Mouse (Mus musculus) left cerebral cortex, adult 18-20 months (tissue): ENCODE measurements at regions not wholly inside any gene's neighbourhood (a gene's known extent, or its start where the extent isn't known, plus 50 kb on each side); places are given as distances from the start of the nearest gene placed in this dataset.

Experiments
- DNase-seq, 2 experiments: peaks; one replicate each; pipeline ENCODE4 v3.0.0; 2021 to 2022; ENCODE audit warnings: low spot score in 2 of 2, mixed read lengths in 1 of 2

- no peak for DNase-seq
Measured at GRCm38 (mm10) chr16:85743022-85743421, 59.9 kb downstream of the Adamts1 start.

GRCm38 (mm10) chr16:85738606-85739195 lies 64.2 kb downstream of the Adamts1 start:
- no peak for DNase-seq

- no peak for DNase-seq
Measured at GRCm38 (mm10) chr16:85728026-85728425, 74.9 kb downstream of the Adamts1 start.

- DNase-seq: no peak
Measured at GRCm38 (mm10) chr16:85721968-85722367, 80.9 kb downstream of the Adamts1 start.

- DNase-seq: no peak
Measured at GRCm38 (mm10) chr16:85712291-85712690, 90.6 kb downstream of the Adamts1 start.

GRCm38 (mm10) chr16:85704254-85705020 lies 98.5 kb downstream of the Adamts1 start:
- DNase-seq: no peak

- DNase-seq: no peak
Measured at GRCm38 (mm10) chr16:85702889-85703480, 99.9 kb downstream of the Adamts1 start.

- no peak for DNase-seq
Measured at GRCm38 (mm10) chr16:85699329-85699728, 103.6 kb downstream of the Adamts1 start.

GRCm38 (mm10) chr16:85682721-85683120 lies 120.2 kb downstream of the Adamts1 start:
- DNase-seq: no peak

GRCm38 (mm10) chr16:85680351-85680750 lies 122.6 kb downstream of the Adamts1 start:
- no peak for DNase-seq

- DNase-seq: no peak
Measured at GRCm38 (mm10) chr16:85678781-85679180, 124.1 kb downstream of the Adamts1 start.

- DNase-seq: no peak
Measured at GRCm38 (mm10) chr16:85678228-85678627, 124.7 kb downstream of the Adamts1 start.

GRCm38 (mm10) chr16:85677027-85677426 lies 123.8 kb upstream of the Cyyr1 start:
- DNase-seq: peak; percentile 19 to 27

- DNase-seq: no peak
Measured at GRCm38 (mm10) chr16:85668767-85669166, 115.6 kb upstream of the Cyyr1 start.

GRCm38 (mm10) chr16:85667790-85668189 lies 114.6 kb upstream of the Cyyr1 start:
- DNase-seq: no peak

- DNase-seq: no peak
Measured at GRCm38 (mm10) chr16:85649516-85649915, 96.3 kb upstream of the Cyyr1 start.

GRCm38 (mm10) chr16:85640992-85641391 lies 87.8 kb upstream of the Cyyr1 start:
- DNase-seq: no peak

GRCm38 (mm10) chr16:85637079-85637478 lies 83.9 kb upstream of the Cyyr1 start:
- DNase-seq: no peak

- DNase-seq: no peak
Measured at GRCm38 (mm10) chr16:85629738-85630137, 76.5 kb upstream of the Cyyr1 start.

GRCm38 (mm10) chr16:85624505-85624904 lies 71.3 kb upstream of the Cyyr1 start:
- DNase-seq: no peak

- DNase-seq: no peak
Measured at GRCm38 (mm10) chr16:85604089-85604488, 50.9 kb upstream of the Cyyr1 start.
